Mouse (Mus musculus) midbrain, postnatal 0 days (tissue): Measurements from ENCODE around the gene Maneal. TPM values are rescaled to one million over a fixed set of nuclear protein-coding genes. Genes with fewer than 3 reads are reported as not detected.

ENCODE experiments used
- ATAC-seq: fragments of 200-750 bp; cut with Nextera tagmentation; 2 replicates; pipeline ENCODE4 v1.8.0; 2017; ENCODE audit warnings: moderate number of reproducible peaks, mild to moderate bottlenecking, moderate TSS enrichment, moderate library complexity; ENCODE audit not compliant: low FRiP score
- DNase-seq: peaks from one replicate; pipeline ENCODE4 v3.0.0-alpha.2; 2015; ENCODE audit warnings: low spot score
- H3K27ac ChIP-seq: fragments of 300-500 bp; sonication (generic); 2 replicates; pipeline ENCODE4 v1.5.1; 2014; ENCODE audit warnings: low read depth, mild to moderate bottlenecking, low read length, mixed read lengths
- H3K27me3 ChIP-seq: fragments of 300-500 bp; sonication (generic); 2 replicates; pipeline ENCODE4 v1.6.1; 2014; ENCODE audit warnings: low read length, control low read depth, mixed read lengths; ENCODE audit not compliant: insufficient read depth
- H3K36me3 ChIP-seq: fragments of 300-500 bp; sonication (generic); 2 replicates; pipeline ENCODE4 v1.6.1; 2014; ENCODE audit warnings: low read length, control low read depth, mixed read lengths; ENCODE audit not compliant: insufficient read depth
- H3K4me1 ChIP-seq: fragments of 300-500 bp; sonication (generic); 2 replicates; pipeline ENCODE4 v1.6.1; 2014; ENCODE audit warnings: mild to moderate bottlenecking, control low read depth, antibody characterized with exemption, low read length, mixed read lengths; ENCODE audit not compliant: insufficient read depth
- H3K4me2 ChIP-seq: fragments of 300-500 bp; sonication (generic); 2 replicates; pipeline ENCODE4 v1.6.1; 2014; ENCODE audit warnings: low read depth, mild to moderate bottlenecking, low read length, mixed read lengths; ENCODE audit not compliant: poor library complexity, severe bottlenecking
- H3K4me3 ChIP-seq: fragments of 300-500 bp; sonication (generic); 2 replicates; pipeline ENCODE4 v1.5.1; 2014; ENCODE audit warnings: low read depth, mild to moderate bottlenecking, low read length, moderate library complexity
- H3K9ac ChIP-seq: fragments of 300-500 bp; sonication (generic); replicated peaks from 2 replicates; pipeline ENCODE4 v1.6.1; 2014; ENCODE audit warnings: mild to moderate bottlenecking, low read length, moderate library complexity, mixed read lengths; ENCODE audit not compliant: poor library complexity, severe bottlenecking
- H3K9me3 ChIP-seq: fragments of 300-500 bp; sonication (generic); 2 replicates; pipeline ENCODE4 v1.6.1; 2016; ENCODE audit warnings: low read length, control low read depth
- CTCF ChIP-seq: IDR thresholded peaks from 2 replicates; pipeline ENCODE4 v1.5.1; 2016; ENCODE audit warnings: antibody characterized with exemption, mild to moderate bottlenecking
- WGBS: fragments of 180-500 bp; shearing (Covaris S2); extraction: QIAGEN DNeasy Blood & Tissue Kit; methylation state at CpG from one replicate; pipeline ENCODE4 v1.1.7; 2014; 5-methylcytosine and 5-hydroxymethylcytosine counted together
- polyA plus RNA-seq: library from polyadenylated mRNA; unstranded; fragments of >200 nt; fragmentation: Nextera tagmentation; extraction: Ambion mirVana; gene quantifications from 2 replicates; pipeline ENCODE4 v1.2.1, GENCODE M21; 2015
- total RNA-seq: library from RNA; depleted of rRNA; stranded (reverse); fragments of >200 nt; gene quantifications from 2 replicates; pipeline ENCODE4 v1.2.3, GENCODE M21; 2014

Maneal gene
- total and polyA plus RNA-seq, 2 experiments from 2014 or later = 9.4 to 50.5 TPM

DNA sequence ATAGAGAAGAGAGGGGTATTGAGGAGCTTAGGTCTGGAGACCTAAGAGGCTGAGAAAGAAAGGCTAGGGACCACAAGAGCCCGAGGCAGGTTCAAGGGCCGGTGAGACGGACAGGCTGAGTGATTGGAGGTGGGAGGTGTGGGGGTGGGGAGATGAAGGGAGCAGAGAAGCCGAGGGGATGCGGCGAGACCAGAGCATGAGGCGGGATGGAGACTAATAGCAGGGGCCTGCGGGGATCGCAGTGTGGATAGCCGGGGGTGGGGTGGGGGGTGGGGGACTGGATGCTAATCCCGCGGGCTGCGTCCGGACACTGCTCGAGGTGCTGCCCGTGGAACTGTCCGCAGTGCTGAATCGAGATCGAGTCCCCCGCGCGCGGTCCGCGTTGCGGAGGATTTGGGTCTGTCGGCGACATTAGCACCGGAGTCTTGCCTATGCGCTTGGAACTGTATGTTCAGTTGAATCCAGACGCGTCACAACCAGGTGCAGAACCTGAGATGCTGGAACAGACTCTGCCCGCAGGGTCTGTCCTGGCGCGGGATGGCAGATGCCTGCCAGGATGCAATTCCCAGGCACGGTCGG lies 20.3 kb upstream of the Maneal start:
- peak overlapping the region; percentile 60 for H3K9ac ChIP-seq
- H3K4me2 ChIP-seq = peak overlapping the region; percentile 53
- under 1% methylated on average over 37 of the region's 37 CpGs for WGBS
- 0 out of 2 replicates have a peak, but pooled peaks cover 3% of the 10 kb centered on the region for H3K9me3 ChIP-seq
- peak overlapping the region; percentile 53 for H3K4me3 ChIP-seq
- H3K36me3 ChIP-seq = 0 out of 2 replicates have a peak, but pooled peaks cover 4% of the 10 kb centered on the region
- no peaks in the 10 kb centered on the region for H3K27me3 ChIP-seq
- ATAC-seq (0 out of 2 replicates have a peak, but pooled peaks have one; percentile 7), DNase-seq (no peak)
- no peaks in the 10 kb centered on the region; the same call in 1 of the 2 replicates for H3K4me1 ChIP-seq
- no peak for TF ChIP-seq CTCF
- H3K27ac ChIP-seq = peak overlapping the region; percentile 65

DNA sequence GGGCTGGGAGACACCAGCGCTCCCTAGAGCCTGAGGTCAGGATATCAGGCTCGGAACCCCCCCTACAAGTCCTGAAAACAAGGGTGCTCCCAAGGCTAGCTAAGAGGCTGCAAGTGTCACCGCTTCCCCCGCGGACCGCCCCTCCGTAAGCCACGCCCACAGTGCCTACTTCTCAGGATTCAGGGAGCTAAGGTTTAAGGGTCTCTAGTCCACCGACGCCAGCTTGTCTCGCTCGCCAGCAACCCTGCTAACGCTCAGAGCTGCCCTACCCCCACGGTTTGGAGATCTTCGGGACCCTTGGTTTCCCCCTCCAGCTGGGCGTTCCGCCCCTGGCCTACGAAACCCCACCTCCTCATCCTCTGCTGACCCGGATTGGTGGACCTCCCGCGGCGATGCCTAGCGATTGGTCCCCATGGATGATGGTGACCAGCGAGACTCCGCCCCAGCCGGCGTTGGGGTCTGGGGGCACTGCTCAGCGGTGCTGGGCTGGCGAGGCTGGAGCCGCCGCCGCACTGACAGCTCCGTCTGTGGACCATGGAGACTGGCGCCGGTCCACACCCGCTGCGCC lies 19.5 kb upstream of the Maneal start:
- H3K9me3 ChIP-seq = 0 out of 2 replicates have a peak, but pooled peaks cover 3% of the 10 kb centered on the region
- peak; percentile 93 for ATAC-seq
- peak overlapping the region; percentile 53 for H3K4me2 ChIP-seq
- 1% methylated on average over 36 of the region's 37 CpGs for WGBS
- peak; percentile 40; the same call in 1 of the 2 replicates for TF ChIP-seq CTCF
- DNase-seq = peak; percentile 96
- H3K4me3 ChIP-seq = peak overlapping the region; percentile 53
- H3K4me1 ChIP-seq = no peaks in the 10 kb centered on the region; the same call in 1 of the 2 replicates
- 0 out of 2 replicates have a peak, but pooled peaks cover 4% of the 10 kb centered on the region for H3K36me3 ChIP-seq
- no peaks in the 10 kb centered on the region for H3K27me3 ChIP-seq
- H3K9ac ChIP-seq = peak overlapping the region; percentile 60
- peak overlapping the region; percentile 77 for H3K27ac ChIP-seq

DNA sequence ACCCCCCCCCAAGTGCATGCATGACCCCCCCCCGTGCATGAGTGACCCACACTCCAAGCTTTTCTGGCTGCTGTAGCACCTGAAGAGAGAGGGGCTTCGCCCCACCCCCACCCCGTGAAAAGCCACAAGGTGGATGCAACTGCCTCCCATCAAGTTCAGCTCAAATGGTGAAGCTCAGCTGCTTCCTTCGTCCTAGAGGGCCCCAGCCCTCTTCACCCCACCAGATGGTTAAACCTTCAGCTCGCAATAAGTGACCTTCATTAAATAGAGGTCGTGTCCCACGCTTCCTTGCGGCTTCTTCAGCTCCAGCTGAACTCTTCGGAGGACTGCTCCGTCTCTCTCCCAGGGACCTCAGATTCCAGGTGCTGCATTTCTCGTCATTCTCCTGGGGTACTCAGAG lies 18.6 kb upstream of the Maneal start, which contains the start of gene Epha10:
Gene Epha10, plus strand, starts transcription at position 301 of the 400 bp plus-strand sequence.
- Histone ChIP-seq H3K27me3 (no peaks in the 10 kb centered on the region), H3K27ac (peak within 1 kb of the TSS; percentile 77), H3K4me2 (peak within 1 kb of the TSS; percentile 53), H3K9ac (peak within 1 kb of the TSS; percentile 60), H3K4me1 (no peaks in the 10 kb centered on the region; the same call in 1 of the 2 replicates), H3K36me3 (0 out of 2 replicates have a peak, but pooled peaks cover under 1% of the 10 kb centered on the region), H3K9me3 (0 out of 2 replicates have a peak, but pooled peaks cover 3% of the 10 kb centered on the region), H3K4me3 (peak within 1 kb of the TSS; percentile 53)
- ATAC-seq (no peak), DNase-seq (no peak)
- 2% methylated on average over 11 of the region's 11 CpGs for WGBS
- no peak for TF ChIP-seq CTCF

DNA sequence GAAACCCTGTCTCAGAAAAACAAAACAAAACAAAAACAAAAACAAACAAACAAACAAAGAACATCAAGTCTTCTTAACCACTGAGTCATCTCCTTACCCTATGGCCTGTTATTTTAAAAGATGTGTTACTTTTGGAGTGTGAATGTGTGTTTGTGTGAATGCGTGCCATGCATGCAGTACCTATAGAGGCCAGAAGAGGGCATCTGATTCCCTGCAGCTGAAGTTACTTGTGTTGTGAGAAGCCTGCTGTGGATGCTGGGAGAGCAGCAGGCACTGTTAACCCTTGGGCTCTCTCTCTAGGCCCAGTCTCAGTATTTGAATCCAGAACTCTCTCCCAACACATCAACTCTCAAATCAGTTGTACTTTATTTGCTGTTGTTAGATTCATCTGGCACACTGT lies 10.7 kb upstream of the Maneal start:
- DNase-seq (no peak), ATAC-seq (no peak)
- peak; percentile 62 for TF ChIP-seq CTCF
- H3K27ac ChIP-seq = no peak overlapping the region
- H3K9me3 ChIP-seq = no peaks in the 10 kb centered on the region
- H3K27me3 ChIP-seq = no peaks in the 10 kb centered on the region
- no peaks in the 10 kb centered on the region for H3K36me3 ChIP-seq
- no peak overlapping the region for H3K4me3 ChIP-seq
- no peak overlapping the region for H3K9ac ChIP-seq
- WGBS = 91% methylated on average over 1 of the region's 1 CpGs
- H3K4me1 ChIP-seq = no peaks in the 10 kb centered on the region
- no peak overlapping the region for H3K4me2 ChIP-seq

DNA sequence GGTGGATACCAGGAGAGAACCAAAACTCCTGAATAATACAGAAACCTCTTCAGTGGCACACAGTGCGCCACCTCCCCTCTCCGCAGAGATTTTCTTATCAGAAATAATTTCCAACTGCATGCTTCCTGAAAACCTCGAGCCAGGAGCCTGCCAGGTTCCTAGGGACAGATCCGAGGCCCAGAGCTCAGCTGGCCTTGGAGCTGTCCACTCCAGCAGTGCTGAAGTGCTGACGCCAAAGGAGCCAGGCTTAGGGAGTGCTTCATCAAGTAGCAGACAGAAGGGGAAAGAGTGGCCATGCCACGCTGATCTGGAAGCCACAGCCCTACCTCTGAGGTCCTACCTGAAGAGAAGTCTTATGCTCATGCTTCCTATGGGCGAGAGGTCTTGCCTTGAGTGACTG lies 1.5 kb downstream of the Maneal start:
- Histone ChIP-seq H3K27ac (no peak overlapping the region), H3K36me3 (peaks cover 33% of the 10 kb centered on the region), H3K4me2 (peak overlapping the region; percentile 84), H3K4me1 (peaks cover 12% of the 10 kb centered on the region; the same call in 1 of the 2 replicates), H3K9ac (no peak overlapping the region; the same call in 1 of the 2 replicates), H3K9me3 (no peaks in the 10 kb centered on the region), H3K4me3 (no peak overlapping the region), H3K27me3 (no peaks in the 10 kb centered on the region)
- ATAC-seq (no peak), DNase-seq (peak; percentile 50)
- WGBS = 22% methylated on average over 7 of the region's 7 CpGs
- TF ChIP-seq CTCF = no peak

DNA sequence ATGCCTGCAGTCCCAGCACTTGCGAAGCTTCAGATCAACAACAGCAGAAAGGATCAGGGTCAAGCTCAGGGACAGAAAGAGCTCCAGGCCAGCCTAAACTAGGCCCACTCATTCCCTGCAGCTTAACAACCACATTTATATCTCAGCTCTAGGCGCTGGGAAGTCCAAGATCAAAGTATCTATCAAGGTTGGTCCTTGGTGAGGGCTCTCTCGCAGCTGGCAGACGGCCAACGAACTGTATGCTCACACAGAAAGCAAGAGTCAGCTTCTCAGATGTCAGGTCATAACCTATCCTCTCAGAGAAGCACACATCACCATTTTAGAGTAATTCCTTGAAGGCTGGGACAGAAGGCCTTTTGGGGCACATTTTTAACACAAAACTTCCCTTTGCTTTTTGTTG lies 3.6 kb downstream of the Maneal start:
- no peak overlapping the region for H3K4me3 ChIP-seq
- ATAC-seq (no peak), DNase-seq (no peak)
- H3K9me3 ChIP-seq = no peaks in the 10 kb centered on the region
- peaks cover 12% of the 10 kb centered on the region; the same call in 1 of the 2 replicates for H3K4me1 ChIP-seq
- WGBS = 80% methylated on average over 5 of the region's 5 CpGs
- TF ChIP-seq CTCF = no peak
- H3K27me3 ChIP-seq = no peaks in the 10 kb centered on the region
- no peak overlapping the region for H3K9ac ChIP-seq
- no peak overlapping the region for H3K27ac ChIP-seq
- H3K4me2 ChIP-seq = no peak overlapping the region
- peaks cover 49% of the 10 kb centered on the region for H3K36me3 ChIP-seq
